Mouse (Mus musculus) C2C12 (cell line): Measurements from ENCODE around the gene Ppip5k2. TPM values are rescaled to one million over a fixed set of nuclear protein-coding genes. Genes with fewer than 3 reads are reported as not detected.

Source experiments
- H3K27me3 ChIP-seq: one replicate; pipeline ENCODE4 v1.6.1; 2011; ENCODE audit not compliant: control insufficient read depth, insufficient read depth, insufficient read length
- H3K36me3 ChIP-seq: one replicate; pipeline ENCODE4 v1.6.1; 2011; ENCODE audit not compliant: control insufficient read depth, insufficient read depth
- H3K4me3 ChIP-seq: one replicate; pipeline ENCODE4 v1.5.1; 2011; ENCODE audit warnings: mild to moderate bottlenecking, control low read depth; ENCODE audit not compliant: poor library complexity, insufficient read depth, severe bottlenecking
- H3K79me2 ChIP-seq: one replicate; pipeline ENCODE4 v1.6.1; 2011; ENCODE audit not compliant: control insufficient read depth, insufficient read depth
- H3K79me3 ChIP-seq: one replicate; pipeline ENCODE4 v1.6.1; 2011; ENCODE audit warnings: low read depth, control low read depth
- H3ac ChIP-seq: one replicate; pipeline ENCODE3; 2011; ENCODE audit warnings: low read depth; ENCODE audit not compliant: control insufficient read depth, insufficient read length
- CEBPB ChIP-seq: IDR thresholded peaks from one replicate; pipeline ENCODE4 v1.6.1; 2011; ENCODE audit warnings: low read depth, mild to moderate bottlenecking, control low read depth, moderate library complexity
- CTCF ChIP-seq: IDR thresholded peaks from one replicate; pipeline ENCODE4 v1.5.1; 2011; ENCODE audit not compliant: control insufficient read depth, insufficient read depth, insufficient read length
- FOSL1 ChIP-seq: IDR thresholded peaks from one replicate; pipeline ENCODE4 v1.8.0; 2011; ENCODE audit warnings: mild to moderate bottlenecking, low read length; ENCODE audit not compliant: poor library complexity, insufficient read depth, severe bottlenecking
- MAX ChIP-seq: IDR thresholded peaks from one replicate; pipeline ENCODE4 v1.6.1; 2011; ENCODE audit warnings: mild to moderate bottlenecking, control low read depth
- MYOD1 ChIP-seq: IDR thresholded peaks from one replicate; pipeline ENCODE4 v1.6.1; 2011; ENCODE audit warnings: low read depth; ENCODE audit not compliant: control insufficient read depth, insufficient read length
- MYOG ChIP-seq: IDR thresholded peaks from one replicate; pipeline ENCODE4 v1.6.1; 2011; ENCODE audit not compliant: control insufficient read depth, insufficient read length; ENCODE audit errors: extremely low read depth
- USF1 ChIP-seq: IDR thresholded peaks from one replicate; pipeline ENCODE4 v1.6.1; 2011; ENCODE audit warnings: low read depth, mild to moderate bottlenecking, control low read depth, moderate library complexity
- long read RNA-seq, 2 experiments: library from polyadenylated mRNA; unstranded; transcript quantifications; one replicate each; pipeline ENCODE4 v2.0.0; 2019 to 2020
- polyA plus RNA-seq: library from polyadenylated mRNA; unstranded; fragments of >200 nt; fragmentation: generic; extraction: Trizol; gene quantifications from one replicate; pipeline ENCODE4 v1.2.1, GENCODE M21; 2012; ENCODE audit warnings: missing spikeins

Gene Ppip5k2
- polyA plus RNA-seq: 3.8 TPM
- long read RNA-seq, experiment 1, partial matches to known transcripts: 0 of 1 reads
- long read RNA-seq, experiment 1, other reads (novel, unspliced or antisense): 1 of 1 reads
- long read RNA-seq, experiment 2, full-length matches to known transcripts: 28 of 116 reads
- long read RNA-seq, experiment 2, partial matches to known transcripts: 12 of 116 reads
- long read RNA-seq, experiment 2, other reads (novel, unspliced or antisense): 76 of 116 reads

DNA sequence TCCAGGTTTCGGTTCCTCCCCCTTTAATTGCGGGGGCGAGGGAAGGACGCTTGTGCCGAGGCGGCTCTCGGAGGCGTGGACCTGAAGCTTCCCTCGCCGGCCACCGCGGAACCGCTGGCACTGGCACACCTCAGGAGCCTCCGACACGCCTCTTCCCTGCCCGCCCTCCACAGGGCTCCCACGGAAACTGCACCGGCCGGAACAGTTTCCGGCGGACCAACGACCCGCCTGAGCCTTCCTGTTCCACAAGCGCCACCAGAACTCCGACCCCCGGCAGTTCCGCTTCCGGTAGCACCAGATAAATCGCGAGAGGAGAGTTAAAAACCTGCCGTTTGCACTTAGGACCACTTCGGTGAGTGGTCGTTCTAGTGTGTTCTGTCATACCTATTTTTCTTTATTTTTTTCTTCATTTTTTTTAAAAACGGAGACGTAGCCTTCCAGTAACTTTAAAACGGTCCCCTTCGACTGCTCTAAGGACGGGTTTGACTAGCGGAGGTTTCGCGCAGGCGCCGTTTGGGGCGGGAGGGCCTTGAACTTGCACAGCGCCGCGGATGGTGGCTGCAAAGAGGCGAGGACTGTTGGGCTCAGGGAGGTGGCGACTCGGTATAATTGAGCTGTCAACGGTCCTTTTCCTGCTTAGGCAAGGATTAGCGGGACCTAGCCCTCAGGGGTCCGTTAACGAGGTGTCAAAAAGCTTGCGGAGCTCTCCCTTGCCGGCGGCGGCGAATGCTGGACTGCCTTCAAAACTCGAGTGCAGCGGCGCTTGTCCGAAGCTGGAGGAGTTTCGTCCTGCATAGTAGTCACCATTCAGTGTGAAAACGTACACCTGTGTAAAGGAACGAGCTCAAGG, at the start of gene Ppip5k2, which contains the start of gene Gin1:
Gene Ppip5k2 (minus strand): TSS at position 508 of the 850 bp plus-strand sequence.
Gene Gin1 (plus strand): TSS at position 269 of the 850 bp plus-strand sequence.
- Histone ChIP-seq H3K79me2 (peaks cover 78% of the 10 kb centered on the region), H3K4me3 (peak within 1 kb of the TSS; percentile 93), H3K36me3 (no peaks in the 10 kb centered on the region), H3K79me3 (peaks cover 42% of the 10 kb centered on the region), H3ac (peak within 1 kb of the TSS; percentile 95), H3K27me3 (no peaks in the 10 kb centered on the region)
- no peak for TF ChIP-seq CEBPB
- TF ChIP-seq CTCF: peak; percentile 36
- TF ChIP-seq MAX: peak; percentile 85
- no peak for TF ChIP-seq FOSL1
- TF ChIP-seq MYOD1: no peak

DNA sequence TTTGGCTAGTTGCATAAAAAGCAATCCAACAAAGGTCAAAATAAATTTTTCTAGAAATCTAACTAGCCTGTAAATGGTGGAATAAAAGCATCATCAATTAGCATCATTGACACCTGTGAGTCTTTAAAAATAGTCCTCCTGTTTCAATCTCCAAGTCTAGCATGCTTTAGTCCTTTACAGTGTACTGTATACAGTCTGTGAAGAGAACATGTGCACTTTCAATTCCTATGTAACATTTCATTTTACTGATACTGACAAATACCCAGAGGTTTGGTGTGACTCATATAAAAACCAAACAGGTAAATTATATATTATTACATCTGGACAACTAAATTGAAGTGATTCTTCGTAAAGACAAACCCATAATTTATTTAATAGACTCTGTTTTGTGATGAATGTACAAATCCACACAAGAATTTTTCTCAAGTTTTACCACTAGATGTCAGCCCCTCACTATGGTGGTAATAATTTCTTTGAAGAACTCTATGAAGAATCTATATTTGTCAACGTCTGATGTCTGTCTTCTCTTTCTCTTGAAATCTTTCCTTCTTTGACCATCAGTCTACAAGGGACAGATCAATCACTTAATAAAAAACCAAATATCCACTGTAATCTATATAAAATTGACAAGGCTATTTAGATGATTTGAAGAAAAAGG, 39.2 kb upstream of the Ppip5k2 start:
- no peak overlapping the region for H3ac ChIP-seq
- H3K36me3 ChIP-seq: no peaks in the 10 kb centered on the region
- no peaks in the 10 kb centered on the region for H3K27me3 ChIP-seq
- H3K4me3 ChIP-seq: no peak overlapping the region
- H3K79me3 ChIP-seq: no peaks in the 10 kb centered on the region
- no peak for TF ChIP-seq MYOG
- no peak for TF ChIP-seq CEBPB
- TF ChIP-seq MAX: no peak
- TF ChIP-seq MYOD1: no peak
- TF ChIP-seq CTCF: no peak
- TF ChIP-seq USF1: no peak
- no peak for TF ChIP-seq FOSL1
- no peaks in the 10 kb centered on the region for H3K79me2 ChIP-seq

DNA sequence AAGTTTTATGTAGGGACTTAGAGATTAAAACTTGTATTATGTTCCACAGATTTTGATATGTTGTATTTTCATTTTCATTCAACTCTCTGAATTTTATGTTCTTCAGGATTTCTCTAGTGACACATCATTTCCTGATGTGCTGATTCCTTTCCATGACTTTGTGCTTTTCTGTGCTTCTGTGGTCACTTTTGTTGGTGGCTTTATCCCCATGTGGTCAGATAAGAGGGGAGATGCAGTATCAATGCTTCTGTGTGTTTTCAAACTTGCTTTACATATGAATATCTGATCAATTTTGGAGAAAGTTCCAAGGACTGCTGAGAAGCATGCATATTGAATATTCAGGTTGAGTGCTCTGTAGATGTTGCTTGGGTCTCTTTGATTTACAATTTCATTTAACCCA, 34.3 kb upstream of the Ppip5k2 start:
- Histone ChIP-seq H3K36me3 (no peaks in the 10 kb centered on the region), H3K79me3 (no peaks in the 10 kb centered on the region), H3K27me3 (no peaks in the 10 kb centered on the region), H3ac (no peak overlapping the region), H3K4me3 (no peak overlapping the region), H3K79me2 (no peaks in the 10 kb centered on the region)
- TF ChIP-seq CEBPB: no peak
- no peak for TF ChIP-seq MYOG
- TF ChIP-seq USF1: no peak
- no peak for TF ChIP-seq MAX
- no peak for TF ChIP-seq CTCF
- no peak for TF ChIP-seq FOSL1
- no peak for TF ChIP-seq MYOD1

DNA sequence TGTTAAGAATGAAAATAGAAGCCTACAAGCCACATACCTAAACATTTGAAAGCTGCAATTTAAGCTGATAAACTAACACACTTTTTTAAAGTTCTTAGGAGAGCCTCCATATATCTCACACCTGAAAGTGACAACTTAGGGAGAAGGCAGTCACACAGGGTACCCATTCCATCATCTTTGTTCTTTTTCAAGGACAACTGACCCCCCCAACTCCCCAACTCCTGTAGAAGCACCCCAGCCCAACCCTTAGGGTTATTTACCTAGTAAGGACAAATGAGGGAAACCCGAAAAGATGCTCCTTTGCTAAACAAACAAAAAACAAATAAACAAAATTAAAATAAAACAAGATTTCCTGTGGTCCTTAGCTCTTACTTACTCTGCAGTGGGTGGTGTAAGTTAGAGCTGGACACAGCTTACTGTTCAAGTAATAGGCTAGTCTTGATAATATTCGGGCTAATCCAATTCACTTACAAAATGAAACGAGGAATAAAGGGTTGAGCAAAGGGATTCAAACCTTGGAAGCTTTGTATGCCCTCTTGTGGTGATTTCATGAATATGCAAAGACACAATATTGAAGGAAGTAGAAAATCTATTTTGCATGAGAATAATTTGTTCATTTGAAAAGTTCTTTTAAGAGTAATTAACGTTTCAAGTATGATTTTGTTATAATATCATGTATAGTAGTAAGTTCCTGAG, 32.1 kb upstream of the Ppip5k2 start:
- no peak for TF ChIP-seq MAX
- no peak for TF ChIP-seq CEBPB
- TF ChIP-seq FOSL1: no peak
- TF ChIP-seq MYOD1: no peak
- no peaks in the 10 kb centered on the region for H3K36me3 ChIP-seq
- no peaks in the 10 kb centered on the region for H3K79me3 ChIP-seq
- H3ac ChIP-seq: no peak overlapping the region
- H3K79me2 ChIP-seq: no peaks in the 10 kb centered on the region
- H3K4me3 ChIP-seq: no peak overlapping the region
- no peaks in the 10 kb centered on the region for H3K27me3 ChIP-seq

DNA sequence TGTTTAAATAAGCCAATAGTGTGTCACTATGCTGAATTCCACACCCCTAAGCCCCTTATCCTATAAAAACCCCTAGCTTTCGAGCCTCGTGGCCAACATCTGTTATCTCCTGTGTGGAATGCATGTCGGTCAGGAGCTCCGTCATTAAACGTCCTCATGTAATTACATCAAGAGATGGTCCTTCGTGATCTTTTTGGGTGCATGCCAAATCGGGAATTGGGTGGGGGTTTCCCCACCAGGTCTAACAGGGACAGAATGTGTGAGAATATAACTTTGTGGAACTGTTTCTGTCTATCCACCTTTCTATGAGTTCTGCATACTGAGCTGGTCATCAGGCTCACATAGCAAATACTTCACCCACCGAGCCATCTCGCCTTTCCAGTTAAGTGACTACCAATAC, 25.7 kb upstream of the Ppip5k2 start:
- no peaks in the 10 kb centered on the region for H3K79me3 ChIP-seq
- H3K36me3 ChIP-seq: no peaks in the 10 kb centered on the region
- H3K27me3 ChIP-seq: no peaks in the 10 kb centered on the region
- H3ac ChIP-seq: no peak overlapping the region
- no peaks in the 10 kb centered on the region for H3K79me2 ChIP-seq
- TF ChIP-seq MYOG (no peak), MYOD1 (no peak)
- no peak overlapping the region for H3K4me3 ChIP-seq
